Mouse (Mus musculus): ENCODE measurements around the gene Senp2. TPM values are rescaled to one million over a fixed set of nuclear protein-coding genes. Genes with fewer than 3 reads are reported as not detected.

Gene Senp2
- polyA plus RNA-seq, 1 experiment from 2014 or later = 71.7 TPM

DNA sequence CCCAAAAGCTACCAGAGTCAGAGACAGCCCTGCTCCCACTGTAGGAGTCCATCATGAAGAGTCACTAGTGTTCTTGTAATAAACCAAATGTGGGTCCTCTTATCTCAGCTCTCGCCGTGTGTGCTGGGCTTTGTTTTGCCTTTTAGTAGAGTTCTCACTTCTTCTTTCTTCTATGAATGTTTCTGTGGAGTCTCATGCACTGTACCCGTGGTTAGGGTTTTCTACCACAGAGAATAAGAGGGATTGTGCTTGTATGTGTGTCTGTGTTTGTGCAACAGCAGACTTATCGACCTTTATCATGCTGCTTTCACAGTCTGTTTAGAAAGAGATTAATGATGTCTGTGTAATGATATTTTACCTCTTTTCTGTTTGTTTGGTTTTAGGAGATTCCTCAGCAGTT, 34.5 kb downstream of the Senp2 start:
- H3K9me3 ChIP-seq (ENCODE audit: control insufficient read depth, low read length) = no peaks in the 10 kb centered on the region
- H3K36me3 ChIP-seq (ENCODE audit: control insufficient read depth, insufficient read depth, low read length) = peaks cover 7% of the 10 kb centered on the region
- no peak overlapping the region for H3K27ac ChIP-seq (ENCODE audit: low read depth, low read length)
- WGBS = 96% methylated on average over 4 of the region's 4 CpGs
- no peaks in the 10 kb centered on the region for H3K27me3 ChIP-seq (ENCODE audit: control insufficient read depth, insufficient read depth, low read length)
- DNase-seq (ENCODE audit: low spot score) (no peak), ATAC-seq (ENCODE audit: insufficient read depth, low FRiP score, low TSS enrichment) (no peak)
- H3K4me1 ChIP-seq (ENCODE audit: control insufficient read depth, insufficient read depth, low read length) = no peaks in the 10 kb centered on the region
- no peak overlapping the region for H3K4me2 ChIP-seq (ENCODE audit: low read depth)
- H3K9ac ChIP-seq (ENCODE audit: low read length) = no peak overlapping the region
- H3K4me3 ChIP-seq (ENCODE audit: low read depth, low read length) = no peak overlapping the region

DNA sequence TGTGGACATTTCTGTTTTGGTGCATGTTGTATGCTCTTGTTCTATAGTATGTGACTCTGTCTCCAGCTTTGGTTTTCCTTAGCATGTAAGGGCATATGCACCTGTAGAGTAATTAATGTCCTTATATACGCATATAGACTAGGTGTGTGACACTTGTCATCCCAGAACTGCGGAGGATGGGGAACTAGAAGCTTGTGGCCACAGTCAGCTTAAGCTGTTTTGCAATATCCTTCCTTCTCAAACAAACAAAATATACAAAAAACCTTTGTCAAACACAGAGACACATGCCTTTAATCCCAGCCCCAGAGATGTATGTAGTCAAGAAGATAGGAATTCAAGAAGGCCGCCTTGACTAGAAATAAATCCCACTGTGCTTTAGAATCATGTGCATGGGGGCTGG, 36.6 kb downstream of the Senp2 start:
- 95% methylated on average over 3 of the region's 3 CpGs for WGBS
- Histone ChIP-seq H3K4me2 (ENCODE audit: low read depth) (no peak overlapping the region), H3K9ac (ENCODE audit: low read length) (no peak overlapping the region), H3K9me3 (ENCODE audit: control insufficient read depth, low read length) (no peaks in the 10 kb centered on the region), H3K4me3 (ENCODE audit: low read depth, low read length) (no peak overlapping the region), H3K27ac (ENCODE audit: low read depth, low read length) (no peak overlapping the region), H3K4me1 (ENCODE audit: control insufficient read depth, insufficient read depth, low read length) (no peaks in the 10 kb centered on the region), H3K27me3 (ENCODE audit: control insufficient read depth, insufficient read depth, low read length) (no peaks in the 10 kb centered on the region), H3K36me3 (ENCODE audit: control insufficient read depth, insufficient read depth, low read length) (peaks cover 4% of the 10 kb centered on the region)
- ATAC-seq (ENCODE audit: insufficient read depth, low FRiP score, low TSS enrichment) = no peak
- DNase-seq (ENCODE audit: low spot score) = no peak

DNA sequence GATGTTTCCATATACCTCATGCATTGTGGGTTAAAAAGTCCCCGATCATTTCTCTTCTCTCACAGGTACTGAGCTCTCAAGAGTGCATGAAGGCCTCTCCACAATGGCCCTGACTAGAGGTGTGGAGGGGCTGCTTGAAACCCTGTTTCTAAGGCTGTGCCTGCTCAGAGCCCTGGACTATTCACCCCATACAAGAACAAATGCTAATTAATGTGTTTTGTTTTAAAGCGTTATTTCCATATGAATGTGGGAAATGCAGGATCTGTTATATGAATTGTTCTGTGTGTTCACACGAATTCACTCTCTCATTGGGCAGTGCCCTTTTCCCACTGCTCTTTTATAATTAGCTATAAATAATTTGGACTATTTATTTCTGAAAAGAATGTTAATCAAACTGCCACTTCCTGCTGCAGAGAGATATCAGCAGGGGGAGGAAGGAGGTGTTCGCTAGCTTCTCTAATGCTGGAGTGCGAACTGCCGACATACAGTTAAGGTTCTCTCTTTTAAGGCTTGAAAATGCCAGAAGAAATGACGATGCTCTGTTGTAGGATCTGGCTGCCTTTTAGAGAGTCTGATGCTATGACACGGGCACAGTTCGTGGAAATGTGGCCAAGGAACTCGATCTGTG, 37.6 kb downstream of the Senp2 start:
- Histone ChIP-seq H3K4me3 (ENCODE audit: low read depth, low read length) (no peak overlapping the region), H3K27me3 (ENCODE audit: control insufficient read depth, insufficient read depth, low read length) (no peaks in the 10 kb centered on the region), H3K9ac (ENCODE audit: low read length) (no peak overlapping the region), H3K27ac (ENCODE audit: low read depth, low read length) (no peak overlapping the region), H3K36me3 (ENCODE audit: control insufficient read depth, insufficient read depth, low read length) (peaks cover 4% of the 10 kb centered on the region), H3K4me1 (ENCODE audit: control insufficient read depth, insufficient read depth, low read length) (no peaks in the 10 kb centered on the region), H3K4me2 (ENCODE audit: low read depth) (no peak overlapping the region), H3K9me3 (ENCODE audit: control insufficient read depth, low read length) (no peaks in the 10 kb centered on the region)
- DNase-seq (ENCODE audit: low spot score) (no peak), ATAC-seq (ENCODE audit: insufficient read depth, low FRiP score, low TSS enrichment) (no peak)
- 95% methylated on average over 10 of the region's 10 CpGs for WGBS

DNA sequence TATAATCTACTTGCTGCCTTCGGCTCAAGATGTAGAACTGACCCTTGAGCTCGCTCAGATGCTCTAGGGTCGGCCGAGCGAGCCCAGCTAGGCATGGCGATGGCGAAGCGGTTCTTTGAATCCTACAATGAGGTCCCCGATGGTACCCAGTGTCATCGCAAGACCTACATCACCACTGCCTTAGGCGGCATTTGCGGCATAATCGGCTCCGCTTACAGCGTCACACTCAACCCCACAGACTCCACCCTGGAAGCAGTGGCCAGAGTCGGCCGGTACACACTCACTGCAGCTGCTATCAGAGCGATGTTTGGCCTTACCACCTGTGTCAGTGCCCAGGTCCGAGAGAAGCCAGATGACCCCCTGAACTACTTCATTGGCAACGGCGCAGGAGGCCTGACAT, 44.1 kb downstream of the Senp2 start:
- Histone ChIP-seq H3K27me3 (ENCODE audit: control insufficient read depth, insufficient read depth, low read length) (no peaks in the 10 kb centered on the region), H3K9ac (ENCODE audit: low read length) (no peak overlapping the region), H3K27ac (ENCODE audit: low read depth, low read length) (no peak overlapping the region), H3K4me3 (ENCODE audit: low read depth, low read length) (no peak overlapping the region), H3K9me3 (ENCODE audit: control insufficient read depth, low read length) (no peaks in the 10 kb centered on the region), H3K36me3 (ENCODE audit: control insufficient read depth, insufficient read depth, low read length) (no peaks in the 10 kb centered on the region; the same call in 1 of the 2 replicates), H3K4me2 (ENCODE audit: low read depth) (no peak overlapping the region), H3K4me1 (ENCODE audit: control insufficient read depth, insufficient read depth, low read length) (no peaks in the 10 kb centered on the region)
- WGBS = 96% methylated on average over 21 of the region's 21 CpGs
- no peak for DNase-seq (ENCODE audit: low spot score)
- no peak for ATAC-seq (ENCODE audit: insufficient read depth, low FRiP score, low TSS enrichment)

DNA sequence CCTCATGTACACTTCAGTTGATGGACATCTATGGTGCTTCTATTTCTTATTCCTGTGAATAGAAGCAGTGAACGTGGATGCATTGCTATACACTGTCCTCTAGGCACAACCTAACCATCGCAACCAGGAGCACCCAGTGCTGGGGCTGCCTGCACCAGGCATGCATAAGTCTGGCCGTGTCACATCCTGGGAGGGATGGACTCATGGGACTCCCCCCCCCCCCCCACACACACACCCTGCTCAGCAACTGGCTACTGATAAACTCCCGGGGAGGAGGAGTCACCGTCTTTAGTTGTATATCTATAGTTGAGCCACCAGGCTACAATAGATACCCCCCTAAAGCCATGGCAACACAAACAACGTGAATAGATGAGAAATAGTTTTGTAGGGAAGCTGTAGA, 48.2 kb downstream of the Senp2 start:
- no peak for ATAC-seq (ENCODE audit: insufficient read depth, low FRiP score, low TSS enrichment)
- peaks cover 16% of the 10 kb centered on the region for H3K36me3 ChIP-seq (ENCODE audit: control insufficient read depth, insufficient read depth, low read length)
- H3K27ac ChIP-seq (ENCODE audit: low read depth, low read length) = no peak overlapping the region
- no peaks in the 10 kb centered on the region for H3K27me3 ChIP-seq (ENCODE audit: control insufficient read depth, insufficient read depth, low read length)
- H3K9ac ChIP-seq (ENCODE audit: low read length) = no peak overlapping the region
- DNase-seq (ENCODE audit: low spot score) = no peak
- H3K4me1 ChIP-seq (ENCODE audit: control insufficient read depth, insufficient read depth, low read length) = no peaks in the 10 kb centered on the region
- no peak overlapping the region for H3K4me3 ChIP-seq (ENCODE audit: low read depth, low read length)
- H3K4me2 ChIP-seq (ENCODE audit: low read depth) = no peak overlapping the region
- WGBS = 84% methylated on average over 6 of the region's 6 CpGs
- H3K9me3 ChIP-seq (ENCODE audit: control insufficient read depth, low read length) = no peaks in the 10 kb centered on the region

DNA sequence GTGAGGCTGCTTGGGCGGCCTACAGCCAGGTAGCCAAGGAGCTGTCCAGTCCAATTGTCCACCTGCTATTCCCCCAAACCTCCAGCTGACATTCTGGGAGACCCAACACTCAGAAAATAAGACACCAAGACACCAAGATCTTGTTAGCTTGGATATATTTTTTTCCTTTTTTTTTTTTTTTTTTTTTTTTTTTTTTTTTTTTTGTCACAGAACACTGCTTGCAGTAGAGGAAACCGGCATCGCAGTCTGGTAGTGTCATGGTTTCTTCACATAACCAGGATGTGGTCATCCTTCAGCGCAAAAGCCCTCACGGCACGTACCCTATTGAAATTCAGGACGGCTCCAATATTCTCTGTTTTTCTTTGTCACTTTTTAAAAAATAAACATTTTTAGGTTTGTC, 49.6 kb downstream of the Senp2 start:
- Histone ChIP-seq H3K4me2 (ENCODE audit: low read depth) (no peak overlapping the region), H3K9ac (ENCODE audit: low read length) (no peak overlapping the region), H3K9me3 (ENCODE audit: control insufficient read depth, low read length) (no peaks in the 10 kb centered on the region), H3K4me1 (ENCODE audit: control insufficient read depth, insufficient read depth, low read length) (no peaks in the 10 kb centered on the region), H3K27me3 (ENCODE audit: control insufficient read depth, insufficient read depth, low read length) (no peaks in the 10 kb centered on the region), H3K36me3 (ENCODE audit: control insufficient read depth, insufficient read depth, low read length) (peaks cover 20% of the 10 kb centered on the region), H3K27ac (ENCODE audit: low read depth, low read length) (no peak overlapping the region), H3K4me3 (ENCODE audit: low read depth, low read length) (no peak overlapping the region)
- no peak for DNase-seq (ENCODE audit: low spot score)
- 93% methylated on average over 7 of the region's 7 CpGs for WGBS
- no peak for ATAC-seq (ENCODE audit: insufficient read depth, low FRiP score, low TSS enrichment)

DNA sequence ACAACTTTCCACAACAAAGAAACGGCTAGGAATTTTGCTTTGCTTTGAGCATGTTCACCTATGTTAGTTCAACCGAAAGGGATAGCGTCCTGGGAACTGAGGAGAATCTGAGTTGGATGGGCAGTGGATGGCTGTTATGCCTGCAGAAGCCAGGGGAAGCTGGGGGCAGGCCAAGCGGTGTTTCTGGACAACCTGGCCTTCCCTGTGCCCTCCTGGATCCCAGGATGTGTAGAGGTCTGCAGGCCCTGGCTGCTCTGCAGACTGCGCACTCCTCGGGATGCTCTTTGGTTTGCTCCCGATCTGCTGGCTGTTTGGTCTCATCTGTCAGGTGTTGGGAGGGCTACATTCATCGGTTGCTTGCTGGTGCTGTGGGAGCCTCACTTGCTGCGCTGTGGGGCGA, 51.1 kb downstream of the Senp2 start:
- peaks cover 23% of the 10 kb centered on the region for H3K36me3 ChIP-seq (ENCODE audit: control insufficient read depth, insufficient read depth, low read length)
- no peak for DNase-seq (ENCODE audit: low spot score)
- no peaks in the 10 kb centered on the region for H3K9me3 ChIP-seq (ENCODE audit: control insufficient read depth, low read length)
- no peaks in the 10 kb centered on the region for H3K4me1 ChIP-seq (ENCODE audit: control insufficient read depth, insufficient read depth, low read length)
- no peak overlapping the region for H3K4me3 ChIP-seq (ENCODE audit: low read depth, low read length)
- H3K27me3 ChIP-seq (ENCODE audit: control insufficient read depth, insufficient read depth, low read length) = no peaks in the 10 kb centered on the region
- H3K9ac ChIP-seq (ENCODE audit: low read length) = no peak overlapping the region
- ATAC-seq (ENCODE audit: insufficient read depth, low FRiP score, low TSS enrichment) = no peak
- no peak overlapping the region for H3K4me2 ChIP-seq (ENCODE audit: low read depth)
- no peak overlapping the region for H3K27ac ChIP-seq (ENCODE audit: low read depth, low read length)
- WGBS = 94% methylated on average over 10 of the region's 10 CpGs

DNA sequence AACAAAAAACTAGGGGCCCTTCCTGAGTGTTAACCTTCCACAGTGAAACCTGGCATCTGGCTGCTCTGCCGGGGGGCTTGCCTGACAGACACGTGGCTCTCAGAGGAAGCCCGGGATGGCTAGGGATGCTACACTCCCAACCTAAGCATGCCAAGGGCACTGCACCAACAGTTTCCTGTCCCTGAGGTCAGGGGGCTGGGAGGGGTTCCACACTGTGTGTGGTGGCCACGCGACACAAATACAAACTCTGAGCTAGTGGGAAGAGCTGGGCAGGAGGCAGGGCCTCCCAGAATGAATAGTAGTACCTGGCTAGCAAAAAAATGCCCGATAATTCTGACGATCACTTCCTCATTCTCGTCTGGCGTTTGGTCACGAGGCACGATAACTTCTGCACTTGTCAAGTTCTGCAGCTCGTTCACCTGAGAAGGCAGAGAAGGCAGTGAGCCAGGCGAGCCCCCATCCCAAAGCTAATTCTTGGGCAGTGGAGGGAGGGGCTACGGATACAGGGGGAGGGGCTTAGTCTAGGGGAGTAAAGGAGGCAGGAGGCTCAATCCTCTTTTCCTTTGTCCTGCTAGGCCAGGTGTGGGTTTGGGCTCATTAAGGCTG, 52.4 kb downstream of the Senp2 start:
- H3K4me1 ChIP-seq (ENCODE audit: control insufficient read depth, insufficient read depth, low read length) = no peaks in the 10 kb centered on the region
- 87% methylated on average over 14 of the region's 14 CpGs for WGBS
- no peaks in the 10 kb centered on the region for H3K27me3 ChIP-seq (ENCODE audit: control insufficient read depth, insufficient read depth, low read length)
- DNase-seq (ENCODE audit: low spot score) = no peak
- peaks cover 28% of the 10 kb centered on the region for H3K36me3 ChIP-seq (ENCODE audit: control insufficient read depth, insufficient read depth, low read length)
- H3K9me3 ChIP-seq (ENCODE audit: control insufficient read depth, low read length) = no peaks in the 10 kb centered on the region
- H3K9ac ChIP-seq (ENCODE audit: low read length) = no peak overlapping the region
- no peak overlapping the region for H3K4me3 ChIP-seq (ENCODE audit: low read depth, low read length)
- no peak overlapping the region for H3K27ac ChIP-seq (ENCODE audit: low read depth, low read length)
- no peak for ATAC-seq (ENCODE audit: insufficient read depth, low FRiP score, low TSS enrichment)
- no peak overlapping the region for H3K4me2 ChIP-seq (ENCODE audit: low read depth)

DNA sequence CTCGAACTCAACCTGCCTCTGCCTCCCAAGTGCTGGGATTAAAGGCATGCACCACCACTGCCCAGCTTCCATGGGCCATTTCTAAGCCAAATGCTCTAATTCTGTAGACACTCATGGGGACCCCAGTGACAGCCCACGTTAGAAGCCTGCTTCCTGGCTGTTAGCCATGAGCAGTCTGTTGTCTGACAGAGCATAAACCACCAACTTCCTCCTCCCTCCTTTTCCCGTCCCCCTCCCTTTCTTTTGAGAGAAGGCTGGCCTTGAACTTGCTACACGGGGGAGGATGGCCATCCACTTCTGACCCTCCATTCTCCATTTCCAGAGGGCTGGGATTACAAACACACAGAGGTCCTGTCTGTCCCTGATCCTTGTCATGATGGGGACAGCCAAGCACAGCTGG, 53.0 kb downstream of the Senp2 start:
- H3K27me3 ChIP-seq (ENCODE audit: control insufficient read depth, insufficient read depth, low read length) = no peaks in the 10 kb centered on the region
- DNase-seq (ENCODE audit: low spot score) (no peak), ATAC-seq (ENCODE audit: insufficient read depth, low FRiP score, low TSS enrichment) (no peak)
- H3K9ac ChIP-seq (ENCODE audit: low read length) = no peak overlapping the region
- no peaks in the 10 kb centered on the region for H3K9me3 ChIP-seq (ENCODE audit: control insufficient read depth, low read length)
- H3K27ac ChIP-seq (ENCODE audit: low read depth, low read length) = no peak overlapping the region
- H3K4me3 ChIP-seq (ENCODE audit: low read depth, low read length) = no peak overlapping the region
- peaks cover 32% of the 10 kb centered on the region for H3K36me3 ChIP-seq (ENCODE audit: control insufficient read depth, insufficient read depth, low read length)
- H3K4me1 ChIP-seq (ENCODE audit: control insufficient read depth, insufficient read depth, low read length) = no peaks in the 10 kb centered on the region
- no peak overlapping the region for H3K4me2 ChIP-seq (ENCODE audit: low read depth)
- WGBS = 85% methylated on average over 4 of the region's 4 CpGs

Data from neural tube, embryonic 11.5 days (tissue).